In genomic region chr8:69396196-69396595, GRCm38 (mm10) we compare ENCODE assay signal across 12 mouse cellular contexts. TPM values are rescaled to one million over a fixed set of nuclear protein-coding genes. Genes with fewer than 3 reads are reported as not detected.
A peak's percentile ranks its signal among the peaks of the same experiment; 100 is the strongest.
DNase-seq lines count a peak whose midpoint lies in the region; ATAC-seq and TF ChIP-seq lines count a peak whose summit lies in the region.
"Had no signal": no experiment of that assay in that cellular context is flagged by ENCODE, and none has a peak within 500 bp of the region (broad histone marks: within the 10 kb centered on the region; RNA-seq: fewer than 3 reads in every experiment).

No protein-coding gene starts in this region.

- no peaks in the 10 kb centered on the region for H3K36me3 ChIP-seq in heart, embryonic 14.5 days (ENCODE audit: control insufficient read depth, insufficient read depth, low read length)
- peaks cover 16% of the 10 kb centered on the region for H3K36me3 ChIP-seq in E14TG2a.4 (ENCODE audit: insufficient read depth, low read length)
- H3K36me3 ChIP-seq in embryonic facial prominence, embryonic 13.5 days, result peaks cover 28% of the 10 kb centered on the region
- H3K36me3 ChIP-seq in midbrain, embryonic 11.5 days (ENCODE audit: control insufficient read depth, insufficient read depth, low read length), result peaks cover 9% of the 10 kb centered on the region; the same call in 1 of the 2 replicates

- H3K9ac ChIP-seq in heart, embryonic 14.5 days (ENCODE audit: low read length), result no peak overlapping the region
- H3K9ac ChIP-seq in embryonic facial prominence, embryonic 13.5 days, result no peak overlapping the region
- H3K9ac ChIP-seq in midbrain, embryonic 11.5 days (ENCODE audit: low read length), result no peak overlapping the region

- H3K9me3 ChIP-seq in heart, embryonic 14.5 days (ENCODE audit: control insufficient read depth, low read length), result no peaks in the 10 kb centered on the region
- peaks cover 23% of the 10 kb centered on the region for H3K9me3 ChIP-seq in E14TG2a.4 (ENCODE audit: low read length)
- peaks cover 26% of the 10 kb centered on the region for H3K9me3 ChIP-seq in embryonic facial prominence, embryonic 13.5 days
- peaks cover 19% of the 10 kb centered on the region for H3K9me3 ChIP-seq in midbrain, embryonic 11.5 days (ENCODE audit: control insufficient read depth, low read length)

- 0 out of 4 replicates have a peak overlapping the region, but pooled peaks of 1 of the 2 experiments have one; percentile 85 for H3K4me3 ChIP-seq in heart, embryonic 14.5 days (ENCODE audit: control insufficient read depth in 1 of 2, insufficient read depth in 1 of 2, low read depth in 1 of 2, low read length in 2 of 2)
- H3K4me3 ChIP-seq in E14TG2a.4 (replicated peaks; ENCODE audit: low read length), result peak overlapping the region; percentile 88
- no peak overlapping the region for H3K4me3 ChIP-seq in embryonic facial prominence, embryonic 13.5 days
- H3K4me3 ChIP-seq in midbrain, embryonic 11.5 days (ENCODE audit: low read depth, low read length), result no peak overlapping the region

- H3K27ac ChIP-seq in heart, embryonic 14.5 days (replicated peaks in 1 of 2; ENCODE audit: control insufficient read depth in 1 of 2, insufficient read depth in 1 of 2, low read depth in 2 of 2, low read length in 2 of 2), result no peak overlapping the region
- H3K27ac ChIP-seq in embryonic facial prominence, embryonic 13.5 days, result 0 out of 2 replicates have a peak overlapping the region, but pooled peaks have one; percentile 99
- no peak overlapping the region for H3K27ac ChIP-seq in midbrain, embryonic 11.5 days (ENCODE audit: low read depth, low read length)

- peak overlapping the region; percentile 76; the same call in 1 of the 2 replicates for H3K4me2 ChIP-seq in heart, embryonic 14.5 days (ENCODE audit: low read length)
- peak overlapping the region; percentile 64 for H3K4me2 ChIP-seq in embryonic facial prominence, embryonic 13.5 days
- H3K4me2 ChIP-seq in midbrain, embryonic 11.5 days, result no peak overlapping the region

- DNase-seq in heart, adult 9 months (ENCODE audit: low spot score in 2 of 2), result no peak
- DNase-seq in midbrain, embryonic 11.5 days (ENCODE audit: low spot score, missing footprints), result peak; percentile 83
- DNase-seq in right cerebral cortex, postnatal 10 days (ENCODE audit: low spot score in 2 of 2), result no peak
- DNase-seq in spleen, postnatal 14 days (ENCODE audit: low spot score in 2 of 2), result no peak
- DNase-seq in layer of hippocampus, adult 18-20 months (ENCODE audit: low spot score in 2 of 2), result no peak

- peaks cover 7 to 16% of the 10 kb centered on the region in 2 experiments for H3K4me1 ChIP-seq in heart, embryonic 14.5 days (ENCODE audit: control insufficient read depth in 2 of 2, insufficient read depth in 2 of 2, low read length in 2 of 2)
- H3K4me1 ChIP-seq in E14TG2a.4 (replicated peaks; ENCODE audit: low read depth, low read length), result peaks cover 35% of the 10 kb centered on the region
- peaks cover 7% of the 10 kb centered on the region; the same call in 1 of the 2 replicates for H3K4me1 ChIP-seq in embryonic facial prominence, embryonic 13.5 days
- peaks cover 5% of the 10 kb centered on the region; the same call in 1 of the 2 replicates for H3K4me1 ChIP-seq in midbrain, embryonic 11.5 days (ENCODE audit: control insufficient read depth, insufficient read depth, low read length)

- 76% methylated on average over 6 of the region's 6 CpGs for WGBS in heart, embryonic 14.5 days
- WGBS in embryonic facial prominence, embryonic 13.5 days, result 77% methylated on average over 6 of the region's 6 CpGs
- WGBS in midbrain, embryonic 11.5 days, result 80% methylated on average over 6 of the region's 6 CpGs

- no peak for ATAC-seq in heart, embryonic 14.5 days (ENCODE audit: insufficient number of reproducible peaks, insufficient read depth, low FRiP score, low read depth)
- ATAC-seq in embryonic facial prominence, embryonic 13.5 days (ENCODE audit: insufficient number of reproducible peaks, insufficient read depth, low FRiP score, low TSS enrichment, low read depth), result no peak
- no peak for ATAC-seq in midbrain, embryonic 11.5 days (ENCODE audit: low FRiP score)

- no peaks in the 10 kb centered on the region for H3K27me3 ChIP-seq in heart, embryonic 14.5 days (ENCODE audit: control insufficient read depth, insufficient read depth, low read length)
- no peaks in the 10 kb centered on the region for H3K27me3 ChIP-seq in E14TG2a.4 (ENCODE audit: insufficient read depth, low read length)
- H3K27me3 ChIP-seq in embryonic facial prominence, embryonic 13.5 days, result no peaks in the 10 kb centered on the region
- H3K27me3 ChIP-seq in midbrain, embryonic 11.5 days (ENCODE audit: control insufficient read depth, insufficient read depth, low read length), result no peaks in the 10 kb centered on the region

- no peak for TF ChIP-seq CTCF in E14TG2a.4 (conservative IDR thresholded peaks at IDR 0.05; ENCODE audit: low read length)

RNA-seq across cellular contexts. Expression of gene Gm9495, which starts 57.2 kb away (rescaled TPM):
- polyA plus RNA-seq in heart, embryonic 14.5 days (2014; fragmentation: Nextera tagmentation; extraction: Ambion mirVana), result not detected in 2 replicates
- not detected in 2 replicates for polyA plus RNA-seq in embryonic facial prominence, embryonic 13.5 days (2015; fragmentation: Nextera tagmentation; extraction: Ambion mirVana)
- polyA plus RNA-seq in midbrain, embryonic 11.5 days (2014; fragmentation: Nextera tagmentation; extraction: Ambion mirVana), result not detected in 2 replicates
- total RNA-seq in layer of hippocampus, adult 18-20 months (2021), result not detected
- total RNA-seq: adrenal gland, adult 2 months; gastrocnemius, postnatal 36 days had no signal
- polyA plus RNA-seq: adrenal gland, adult 2 months; inflammation-experienced regulatory T-cells, adult 6 months; liver, embryonic 16.5 days had no signal
